Mouse (Mus musculus) urinary bladder, adult 18-20 months (tissue): ENCODE data around the gene Ivns1abp.
"Not testable (repeated sequence)": the region's sequence is repeated elsewhere in the genome, so short reads cannot be mapped to it uniquely, and the experiment has no call there.

Source experiments
- DNase-seq, 2 experiments: peaks; one replicate each; pipeline ENCODE4 v3.0.0; 2022; ENCODE audit warnings: low spot score in 2 of 2, mixed read lengths in 2 of 2

The Ivns1abp gene

DNA sequence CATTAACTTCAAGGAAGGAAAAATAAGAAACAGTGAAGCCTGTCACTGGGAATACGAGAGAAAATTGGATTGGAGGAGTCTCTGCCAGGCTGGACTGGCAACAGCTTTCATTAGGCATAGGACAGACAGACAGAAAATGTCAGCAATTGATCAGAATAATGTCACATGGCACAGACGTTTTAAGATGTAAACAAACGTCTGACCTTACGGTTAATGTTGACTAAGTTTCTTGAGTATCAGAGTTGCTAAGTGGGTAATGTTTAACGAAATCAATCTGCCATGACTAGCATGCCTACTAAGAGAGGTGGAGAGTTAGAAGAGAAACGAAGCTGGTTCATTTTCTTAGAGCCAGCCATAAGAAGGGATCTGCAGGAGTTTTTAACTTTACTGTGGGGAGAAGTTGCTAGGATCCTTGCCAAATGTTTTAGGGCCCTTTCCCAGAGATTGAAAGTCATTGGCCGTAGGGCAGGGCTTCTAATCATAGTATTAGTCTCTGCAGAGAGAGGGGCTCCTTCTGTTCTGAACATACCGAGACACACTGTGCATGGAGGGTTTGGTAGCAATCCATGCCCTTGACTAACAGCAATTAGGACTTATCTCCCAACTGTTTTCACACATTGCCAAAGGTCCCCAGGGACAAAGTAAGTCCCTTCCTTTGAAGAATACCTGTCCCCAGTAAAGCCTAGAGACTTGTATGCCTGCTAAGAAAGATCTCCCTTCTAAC, 2.8 kb upstream of the Ivns1abp start:
- no peak for DNase-seq

GRCm38 (mm10) chr1:151342311-151342710, 2.0 kb upstream of the Ivns1abp start:
- no peak for DNase-seq

DNA sequence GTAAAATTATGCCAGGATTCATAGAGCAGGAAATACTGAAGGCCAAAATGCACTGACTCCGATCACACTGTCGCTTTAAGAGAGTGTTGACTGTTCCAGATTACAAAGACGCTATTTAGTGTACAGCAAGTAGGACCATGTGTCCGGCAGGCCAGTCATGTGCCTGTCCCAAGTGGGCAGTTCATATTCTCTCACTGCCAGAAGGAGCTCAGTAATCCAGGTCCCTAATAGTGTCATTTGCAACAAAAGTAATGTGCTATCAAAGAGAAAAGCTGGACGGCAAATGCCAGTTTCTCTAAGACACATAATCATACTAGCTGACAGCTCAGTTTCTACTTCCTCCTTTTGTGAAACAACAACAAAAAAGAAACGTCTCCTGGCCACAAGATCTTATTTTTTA, 1.3 kb upstream of the Ivns1abp start:
- DNase-seq, result no peak

GRCm38 (mm10) chr1:151343571-151344282, 550 bp upstream of the Ivns1abp start:
- DNase-seq, result no peak

DNA sequence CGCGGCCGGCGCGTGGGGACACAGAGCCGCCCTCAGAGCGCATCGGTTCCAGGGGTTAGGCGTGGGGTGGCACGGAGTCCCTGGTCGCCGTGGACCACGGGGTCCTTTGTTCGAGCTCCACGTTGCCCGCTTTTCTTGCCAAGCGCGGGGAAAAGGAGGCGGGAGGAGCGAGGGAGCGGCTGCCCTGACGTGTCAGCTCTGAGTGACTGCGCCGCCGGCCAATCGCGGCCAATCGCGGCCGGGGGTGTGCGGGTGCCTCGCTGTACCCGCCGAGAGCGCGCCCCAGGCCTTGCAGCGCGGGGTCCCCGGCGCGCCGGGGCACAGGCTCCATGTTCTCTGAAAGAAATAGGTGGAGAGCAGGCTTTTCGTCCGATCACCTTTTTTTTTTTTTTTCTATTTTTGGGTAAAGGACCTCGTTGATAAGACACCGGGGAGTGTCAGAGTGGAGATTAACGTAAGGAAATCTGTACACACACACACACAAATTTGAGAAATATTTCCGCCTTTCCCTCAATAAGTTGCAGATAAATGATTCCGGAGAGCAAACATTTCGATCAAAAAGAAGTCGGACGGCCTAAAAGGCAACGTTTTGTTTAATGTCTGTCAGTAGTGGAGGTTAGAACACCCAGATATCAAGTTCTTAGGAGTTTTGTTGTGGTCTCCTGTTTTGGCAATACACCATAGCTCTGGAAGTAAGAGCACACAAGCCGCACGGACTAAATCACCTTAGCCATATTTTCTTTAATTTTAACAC, 1.0 kb downstream of the Ivns1abp start:
- peak; percentile 91 to 96 for DNase-seq

DNA sequence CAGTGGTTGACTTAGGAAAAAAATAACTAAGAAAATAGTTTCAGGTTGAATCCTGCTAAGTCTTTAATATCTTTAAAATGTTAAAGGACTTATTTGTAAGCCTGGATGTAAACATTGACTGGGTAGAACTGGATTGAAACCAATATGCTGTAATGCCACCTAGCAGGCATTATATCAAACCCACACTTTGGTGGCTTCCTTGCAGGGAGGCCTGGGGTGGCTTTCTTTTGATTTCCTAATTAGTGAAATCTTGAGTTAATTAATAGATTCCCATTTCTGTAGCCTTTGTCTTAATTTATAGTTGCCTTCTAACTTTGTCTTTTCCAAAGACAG, 1.6 kb downstream of the Ivns1abp start:
- DNase-seq, result no peak

- DNase-seq, result no peak
Measured at GRCm38 (mm10) chr1:151346681-151347127, 2.4 kb downstream of the Ivns1abp start.

- DNase-seq, result not testable (repeated sequence)
Measured at GRCm38 (mm10) chr1:151348293-151348692, 4.0 kb downstream of the Ivns1abp start.

DNA sequence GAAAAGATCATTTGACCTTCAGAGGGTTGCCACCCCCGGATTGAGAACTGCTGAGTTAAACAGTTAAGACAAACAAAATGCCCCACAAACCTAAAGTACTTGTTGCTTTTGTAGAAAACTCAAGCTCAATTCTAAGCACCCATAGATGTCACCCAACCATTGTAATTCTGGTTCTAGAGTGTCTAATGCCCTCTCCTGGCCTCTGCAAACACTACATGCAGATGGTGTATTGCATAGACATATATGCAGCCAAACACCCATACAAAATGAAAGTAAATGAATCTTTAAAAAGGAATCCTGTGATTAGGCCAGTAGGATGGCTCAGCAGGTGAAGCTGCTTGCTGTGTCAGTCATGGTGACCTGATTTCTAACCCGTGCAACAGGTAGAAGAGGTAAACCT, 8.6 kb downstream of the Ivns1abp start:
- DNase-seq, result no peak

GRCm38 (mm10) chr1:151355994-151356393, 11.7 kb downstream of the Ivns1abp start:
- DNase-seq, result no peak

GRCm38 (mm10) chr1:151359374-151359773, 15.1 kb downstream of the Ivns1abp start:
- no peak for DNase-seq

GRCm38 (mm10) chr1:151366944-151367605, 22.8 kb downstream of the Ivns1abp start:
- DNase-seq, result no peak

DNA sequence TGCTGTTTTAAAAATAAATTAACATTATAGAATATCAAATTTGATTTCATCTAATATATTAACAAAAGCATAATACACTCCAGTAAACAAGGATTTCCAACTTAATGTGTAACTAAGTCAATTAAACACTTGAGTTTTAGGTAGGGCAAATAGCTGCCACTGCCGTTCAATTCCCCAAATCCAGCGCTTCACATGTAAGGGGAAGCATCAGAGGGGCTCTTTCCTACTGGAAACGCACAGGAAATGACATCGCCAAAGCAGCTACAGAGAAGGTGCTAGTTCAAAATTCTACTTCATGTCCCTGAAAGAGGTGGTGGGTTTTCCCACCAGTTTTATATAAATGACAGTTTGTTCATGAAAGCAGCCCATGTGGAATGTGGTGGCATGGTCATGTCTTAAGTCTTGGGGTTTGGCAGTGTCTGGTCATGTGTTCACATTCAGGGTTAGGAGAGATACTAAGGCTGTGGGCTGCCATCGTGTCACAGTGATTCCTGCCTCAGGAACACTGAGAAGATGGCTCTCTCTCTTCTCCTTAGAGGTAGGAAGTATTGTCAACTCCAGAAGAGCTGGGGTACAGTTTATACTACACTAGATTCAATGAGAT, 23.5 kb downstream of the Ivns1abp start:
- DNase-seq, result no peak

- DNase-seq, result no peak
Measured at GRCm38 (mm10) chr1:151368444-151368843, 24.2 kb downstream of the Ivns1abp start.

GRCm38 (mm10) chr1:151370573-151370972, 26.3 kb downstream of the Ivns1abp start:
- no peak for DNase-seq

DNA sequence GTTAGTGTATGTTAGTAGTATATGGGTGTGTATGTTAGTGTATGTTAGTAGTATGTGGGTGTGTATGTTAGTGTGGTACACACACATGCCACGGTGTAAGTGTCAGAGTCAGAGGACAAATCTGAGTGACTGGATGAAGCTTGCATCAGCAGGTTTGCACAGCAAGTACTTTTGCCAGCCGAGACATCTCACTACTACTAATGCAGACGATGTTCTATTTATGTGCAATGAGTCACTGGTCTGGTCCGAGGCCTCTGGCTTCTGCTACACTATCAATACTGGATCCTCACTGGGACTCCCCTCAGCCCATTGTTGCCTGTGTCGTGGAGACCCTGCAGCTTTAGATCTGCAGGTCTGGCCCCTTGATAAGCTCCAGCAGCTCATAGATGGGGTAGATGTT, 27.3 kb downstream of the Ivns1abp start:
- DNase-seq, result no peak

GRCm38 (mm10) chr1:151372823-151373222, 28.5 kb downstream of the Ivns1abp start:
- no peak for DNase-seq

DNA sequence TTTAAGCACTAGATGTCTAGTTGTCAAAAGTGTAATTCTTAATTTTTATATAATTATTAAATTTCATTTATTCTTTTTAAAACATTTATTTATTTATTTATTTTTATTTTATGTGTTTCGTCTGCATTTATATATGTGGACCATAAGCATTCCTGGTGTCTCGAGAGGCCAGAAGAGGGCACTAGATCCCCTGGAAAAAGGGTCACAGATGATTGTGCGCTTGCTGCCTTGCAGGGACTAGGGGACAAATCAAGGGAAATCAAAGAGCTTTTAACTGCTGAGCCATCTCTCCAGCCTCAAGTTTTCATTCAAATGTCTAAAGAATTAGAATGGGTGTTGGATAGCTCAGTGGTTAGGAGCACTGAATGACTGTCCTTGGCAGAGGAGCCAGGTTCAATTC, 33.1 kb downstream of the Ivns1abp start:
- DNase-seq, result no peak

DNA sequence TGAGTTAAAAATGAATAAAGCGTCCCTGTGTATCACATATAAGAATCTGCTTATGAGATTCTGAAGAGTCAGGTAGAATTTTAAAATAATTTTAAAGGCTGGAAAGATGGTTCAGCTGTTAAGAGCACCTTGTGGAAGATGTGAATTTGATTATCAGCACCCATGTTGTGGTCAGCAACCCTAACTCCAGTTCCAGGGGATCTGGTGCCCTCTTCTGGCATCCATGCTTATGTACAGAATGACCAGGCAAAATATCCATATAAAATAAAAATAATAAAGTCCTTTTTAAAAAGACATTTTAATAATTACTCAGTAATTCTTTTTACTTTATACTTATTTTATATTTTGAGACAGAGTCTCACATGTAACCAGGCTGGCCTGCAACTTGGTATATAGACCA, 45.8 kb downstream of the Ivns1abp start:
- DNase-seq, result no peak

DNA sequence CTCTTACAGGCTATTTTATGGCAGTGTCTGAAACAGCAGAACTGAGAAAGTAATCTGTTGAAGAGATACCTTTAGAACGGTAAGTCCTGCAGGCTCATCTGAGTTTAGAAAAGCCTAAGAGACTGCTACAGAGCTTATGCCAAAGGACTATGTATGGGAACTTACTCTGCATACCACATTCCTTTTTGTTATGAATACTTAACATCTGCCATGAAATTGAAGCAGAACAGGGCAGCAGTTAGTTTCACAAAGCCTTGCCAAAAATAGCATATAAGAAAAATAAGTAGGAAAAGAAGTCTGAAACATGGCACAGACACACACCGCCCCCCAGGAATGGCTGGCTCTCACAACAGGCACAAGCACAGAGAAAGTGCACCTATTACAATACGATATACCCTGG, 65.5 kb downstream of the Ivns1abp start:
- no peak for DNase-seq
